Mouse (Mus musculus): ENCODE measurements around the gene Gckr.

DNA sequence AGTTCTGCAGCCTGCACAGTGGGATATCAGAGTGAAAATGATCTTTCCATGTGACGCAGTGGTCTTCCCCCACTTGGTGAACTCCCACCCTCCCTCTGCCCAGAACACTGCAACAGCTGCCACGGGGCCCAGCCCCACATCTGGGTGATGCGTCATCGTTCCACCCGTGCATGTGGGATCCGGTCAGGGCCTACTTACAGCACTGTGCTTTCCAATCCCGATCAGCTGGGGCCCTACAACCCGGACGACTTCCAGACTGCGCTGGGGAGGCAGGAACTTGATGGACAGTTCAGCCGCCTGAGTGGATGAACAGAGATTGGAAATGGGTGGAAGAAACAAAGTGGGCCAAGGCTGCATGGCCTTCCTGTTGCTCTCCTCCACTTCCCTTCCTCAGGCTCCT, 39.6 kb upstream of the Gckr start:
- TF ChIP-seq CTCF (conservative IDR thresholded peaks at IDR 0.05; ENCODE audit: low read length), result no peak
- TF ChIP-seq POU5F1 (IDR thresholded peaks at IDR 0.05; ENCODE audit: borderline replicate concordance, low read length), result no peak
